Mouse (Mus musculus): ENCODE data around the gene Adam11.
"Not testable (repeated sequence)": the region's sequence is repeated elsewhere in the genome, so short reads cannot be mapped to it uniquely, and the experiment has no call there.

Gene Adam11

GRCm38 (mm10) chr11:102761309-102762210, at the start of gene Adam11:
Gene Adam11 (plus strand): TSS chr11:102761439.
- no peak for DNase-seq (ENCODE audit: low read depth, low spot score)

- no peak for DNase-seq (ENCODE audit: low read depth, low spot score)
These were observed 48.8 kb upstream of the Adam11 start for GRCm38 (mm10) chr11:102712411-102712810.

- DNase-seq (ENCODE audit: low read depth, low spot score) = not testable (repeated sequence)
These were observed 46.7 kb upstream of the Adam11 start for GRCm38 (mm10) chr11:102714578-102714977.

GRCm38 (mm10) chr11:102716135-102716534, 45.1 kb upstream of the Adam11 start:
- DNase-seq (ENCODE audit: low read depth, low spot score) = no peak

- no peak for DNase-seq (ENCODE audit: low read depth, low spot score)
These were observed 35.7 kb upstream of the Adam11 start for GRCm38 (mm10) chr11:102725574-102725973.

GRCm38 (mm10) chr11:102728614-102729013, 32.6 kb upstream of the Adam11 start:
- DNase-seq (ENCODE audit: low read depth, low spot score) = peak; percentile 81

- no peak for DNase-seq (ENCODE audit: low read depth, low spot score)
These were observed 31.4 kb upstream of the Adam11 start for GRCm38 (mm10) chr11:102729835-102730234.

- no peak for DNase-seq (ENCODE audit: low read depth, low spot score)
These were observed 29.9 kb upstream of the Adam11 start for GRCm38 (mm10) chr11:102731366-102731765.

GRCm38 (mm10) chr11:102733146-102733545, 28.1 kb upstream of the Adam11 start:
- DNase-seq (ENCODE audit: low read depth, low spot score) = no peak

GRCm38 (mm10) chr11:102734961-102735360, 26.3 kb upstream of the Adam11 start:
- DNase-seq (ENCODE audit: low read depth, low spot score) = no peak

- DNase-seq (ENCODE audit: low read depth, low spot score) = no peak
These were observed 23.2 kb upstream of the Adam11 start for GRCm38 (mm10) chr11:102738046-102738445.

- DNase-seq (ENCODE audit: low read depth, low spot score) = peak; percentile 38
These were observed 21.8 kb upstream of the Adam11 start for GRCm38 (mm10) chr11:102739278-102739966.

- DNase-seq (ENCODE audit: low read depth, low spot score) = peak; percentile 75
These were observed 20.6 kb upstream of the Adam11 start for GRCm38 (mm10) chr11:102740634-102741033.

GRCm38 (mm10) chr11:102741129-102741950, 19.9 kb upstream of the Adam11 start:
- DNase-seq (ENCODE audit: low read depth, low spot score) = no peak

GRCm38 (mm10) chr11:102742066-102742465, 19.2 kb upstream of the Adam11 start:
- DNase-seq (ENCODE audit: low read depth, low spot score) = no peak

GRCm38 (mm10) chr11:102742843-102743242, 18.4 kb upstream of the Adam11 start:
- no peak for DNase-seq (ENCODE audit: low read depth, low spot score)

- no peak for DNase-seq (ENCODE audit: low read depth, low spot score)
These were observed 16.5 kb upstream of the Adam11 start for GRCm38 (mm10) chr11:102744746-102745145.

GRCm38 (mm10) chr11:102747866-102748265, 13.4 kb upstream of the Adam11 start:
- DNase-seq (ENCODE audit: low read depth, low spot score) = no peak

- no peak for DNase-seq (ENCODE audit: low read depth, low spot score)
These were observed 12.9 kb upstream of the Adam11 start for GRCm38 (mm10) chr11:102748381-102748780.

GRCm38 (mm10) chr11:102749712-102750111, 11.5 kb upstream of the Adam11 start:
- DNase-seq (ENCODE audit: low read depth, low spot score) = no peak

GRCm38 (mm10) chr11:102752896-102753590, 8.2 kb upstream of the Adam11 start:
- DNase-seq (ENCODE audit: low read depth, low spot score) = no peak

Measured in skeletal muscle tissue, adult 2 months (tissue).